Mouse (Mus musculus) G1E-ER4 (cell line): Measurements from ENCODE around the gene Rint1. TPM values are rescaled to one million over a fixed set of nuclear protein-coding genes. Genes with fewer than 3 reads are reported as not detected.

Experiments used
- GATA1 ChIP-seq: IDR thresholded peaks from one replicate; pipeline ENCODE4 v1.8.0; 2012; ENCODE audit warnings: low read length, inconsistent platforms
- polyA plus RNA-seq: library from polyadenylated mRNA; stranded (reverse); fragments of >175 nt; gene quantifications from 2 replicates; pipeline ENCODE4 v1.2.3, GENCODE M21; 2012

Gene Rint1
- polyA plus RNA-seq, result 8.3 and 12.7 TPM in 2 replicates

DNA sequence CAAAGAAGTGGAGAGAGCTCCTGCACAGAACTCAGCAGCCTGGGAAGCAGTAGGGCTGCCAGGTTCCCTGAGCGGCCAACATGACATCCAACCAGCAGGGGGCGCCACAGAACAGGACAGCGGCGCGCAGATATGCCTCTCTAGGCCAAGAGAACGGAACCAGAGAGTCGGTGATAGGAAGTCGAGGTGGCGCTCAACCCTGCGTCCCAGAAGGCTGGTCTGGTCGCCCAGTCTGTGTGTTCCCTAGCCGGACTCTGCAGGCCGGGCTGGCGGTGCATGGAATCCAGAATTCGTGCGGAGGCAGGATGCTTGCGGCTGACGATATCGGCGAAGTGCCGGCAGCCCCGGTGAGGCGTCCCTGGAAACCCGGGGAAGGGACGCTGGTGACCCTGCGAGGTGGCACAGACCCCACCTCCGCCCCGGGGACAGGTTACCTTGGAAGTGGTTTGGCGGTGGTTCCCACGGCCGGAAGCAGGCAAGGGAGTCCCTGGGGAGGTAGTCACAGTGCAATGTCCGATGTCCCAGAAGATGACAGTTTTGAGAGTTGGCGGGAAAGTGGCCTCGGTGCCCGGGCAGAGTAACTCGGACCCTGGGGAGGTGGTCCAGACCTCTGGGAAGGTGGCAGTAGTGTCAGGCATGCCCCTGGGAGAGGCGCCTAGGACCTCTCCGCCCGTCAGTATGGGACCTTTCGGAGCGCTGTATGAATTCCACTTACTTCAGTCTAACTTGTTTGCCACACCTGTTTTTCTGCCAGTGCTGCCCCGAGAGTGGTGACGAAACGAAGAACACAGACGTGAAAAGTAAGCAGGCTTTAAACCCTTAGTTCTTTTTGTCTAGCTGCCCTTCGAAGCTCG lies at the start of gene Rint1:
TSS of gene Rint1 (plus strand) at position 176 of the 854 bp plus-strand sequence.
- no peak for TF ChIP-seq GATA1

- no peak for TF ChIP-seq GATA1
Measured at GRCm38 (mm10) chr5:23743261-23743660, 44.2 kb upstream of the Rint1 start.

DNA sequence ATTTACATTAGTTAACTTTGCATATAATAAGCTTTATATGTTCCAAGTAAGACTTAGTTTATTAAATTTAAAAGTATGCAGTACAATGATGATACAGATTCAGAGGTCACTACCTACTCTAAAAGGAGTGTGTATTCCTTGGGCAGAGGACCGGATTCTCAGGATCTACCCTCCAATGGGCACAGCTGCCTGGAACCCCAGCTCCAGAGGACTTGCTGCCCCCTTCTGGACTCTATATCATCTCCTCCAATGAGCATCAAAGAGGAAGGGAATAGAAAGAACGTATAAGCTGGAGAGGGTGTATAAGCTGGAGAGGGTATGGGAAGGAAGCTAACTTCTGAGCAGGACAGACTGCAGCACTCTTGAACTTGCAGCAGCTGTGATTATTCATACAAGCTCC lies 37.6 kb upstream of the Rint1 start:
- TF ChIP-seq GATA1, result no peak

- TF ChIP-seq GATA1, result no peak
Measured at GRCm38 (mm10) chr5:23755591-23755990, 31.9 kb upstream of the Rint1 start.

GRCm38 (mm10) chr5:23756368-23756767 lies 31.1 kb upstream of the Rint1 start:
- no peak for TF ChIP-seq GATA1

DNA sequence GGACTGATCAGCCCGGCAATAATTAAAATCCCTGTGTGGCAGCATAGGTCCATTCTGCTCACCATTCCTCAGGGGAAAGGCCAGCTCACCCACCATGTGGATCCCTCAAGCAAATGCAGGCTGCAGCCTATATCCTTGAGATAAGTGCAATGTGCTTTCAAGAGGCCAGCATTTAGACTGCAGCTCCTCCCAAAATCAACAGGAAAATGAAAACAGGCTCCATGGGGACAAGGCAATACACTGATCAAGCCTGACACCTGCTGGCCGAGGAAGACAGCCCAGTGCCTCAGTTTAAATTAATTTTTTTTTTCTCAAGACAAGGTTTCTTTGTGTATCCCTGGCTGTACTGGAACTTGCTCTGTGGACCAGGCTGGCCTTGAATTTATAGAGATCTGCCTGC lies 28.9 kb upstream of the Rint1 start:
- no peak for TF ChIP-seq GATA1

DNA sequence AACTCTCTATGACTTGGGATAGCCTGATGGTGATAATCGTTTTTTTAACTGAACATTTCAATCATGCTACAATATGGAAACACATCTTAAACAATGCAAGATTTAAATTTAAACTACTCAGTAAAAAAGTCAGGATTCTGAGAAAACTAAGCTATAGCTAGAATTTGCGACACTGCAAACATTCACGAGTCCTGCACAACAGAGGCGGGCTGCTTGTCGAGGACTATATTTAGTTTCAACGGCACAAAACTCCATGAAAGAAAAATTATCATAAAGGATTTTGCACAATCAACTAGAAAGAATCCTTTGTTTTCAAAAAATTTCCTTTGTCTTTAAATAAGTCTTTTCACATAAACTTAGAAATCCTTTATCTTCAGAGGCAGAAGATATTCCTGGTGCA lies 25.0 kb upstream of the Rint1 start:
- no peak for TF ChIP-seq GATA1

DNA sequence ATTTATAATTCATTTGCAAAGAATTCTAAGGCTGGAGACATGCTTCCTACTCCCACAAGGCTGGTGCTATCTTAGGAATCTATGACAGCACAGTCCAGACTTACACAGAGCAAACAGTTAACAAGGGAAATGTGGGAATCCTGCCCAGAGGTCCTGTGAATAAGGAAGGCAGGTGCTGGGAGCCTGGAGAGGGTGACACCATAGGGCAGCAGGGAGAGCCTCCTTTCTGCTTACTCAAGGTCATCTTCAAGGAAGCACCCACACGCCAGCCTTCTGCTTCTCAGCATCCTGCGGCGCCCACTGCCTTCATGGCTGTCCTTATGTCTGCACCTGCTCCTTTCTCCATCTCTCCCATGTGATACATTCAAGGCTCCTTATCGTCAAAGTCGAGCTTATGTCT lies 23.0 kb upstream of the Rint1 start:
- TF ChIP-seq GATA1, result no peak

DNA sequence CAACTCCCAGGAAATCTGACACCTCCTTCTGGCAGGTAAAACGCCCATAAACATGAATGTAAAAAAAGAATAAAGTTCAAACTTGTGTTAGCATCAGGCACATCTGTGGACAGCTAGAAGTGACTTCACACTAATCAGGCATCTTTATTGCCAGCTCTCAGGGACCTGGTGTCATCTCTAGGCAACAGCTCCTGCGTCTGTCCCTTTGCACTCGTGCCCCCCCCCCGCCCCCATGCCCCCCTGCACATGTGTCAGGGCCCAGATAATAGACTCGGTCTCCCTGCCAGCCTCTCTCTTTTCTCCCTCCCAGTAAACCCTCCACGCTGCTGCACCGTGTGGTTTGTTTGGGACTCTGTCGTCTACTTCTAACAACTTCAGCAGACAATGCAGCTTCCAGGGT lies 16.4 kb upstream of the Rint1 start:
- TF ChIP-seq GATA1, result no peak

- no peak for TF ChIP-seq GATA1
Measured at GRCm38 (mm10) chr5:23774186-23774585, 13.3 kb upstream of the Rint1 start.

DNA sequence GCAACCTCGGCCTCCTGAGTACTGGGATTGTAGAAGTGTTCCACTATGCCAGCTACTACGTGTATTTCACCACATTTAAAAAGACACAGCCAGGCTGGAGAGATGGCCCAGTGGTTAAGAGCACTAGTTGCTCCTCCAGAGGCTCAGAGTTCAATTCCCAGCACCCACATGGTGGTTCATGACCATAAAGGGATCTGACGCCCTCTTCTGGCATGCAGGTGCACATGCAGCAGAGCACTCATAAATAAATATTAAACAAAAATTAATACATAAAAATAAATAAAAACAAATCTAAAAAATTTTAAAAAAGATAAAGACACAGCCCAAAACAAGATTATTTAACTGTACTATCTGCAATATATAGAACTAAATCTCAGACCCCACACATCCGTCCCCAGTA lies 7.0 kb upstream of the Rint1 start:
- no peak for TF ChIP-seq GATA1

DNA sequence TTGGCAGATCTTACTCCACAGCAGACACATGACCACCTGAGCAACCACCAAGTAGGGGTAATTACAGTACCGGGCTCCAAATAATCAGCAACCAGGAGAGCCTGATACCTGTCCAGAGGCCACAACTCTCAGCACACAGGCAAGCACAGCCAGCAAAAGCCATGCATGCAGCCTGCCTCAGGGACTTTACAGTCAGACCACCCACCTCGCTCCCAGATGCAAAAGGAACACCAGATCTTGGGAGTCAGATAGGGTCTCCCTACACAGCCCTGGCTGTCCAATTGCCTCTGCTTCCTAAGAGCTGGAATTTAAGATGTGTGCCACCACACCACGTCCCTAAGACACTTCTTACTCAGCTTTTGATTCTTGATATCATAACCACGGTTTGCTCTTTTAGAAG lies 6.3 kb upstream of the Rint1 start:
- TF ChIP-seq GATA1, result no peak

DNA sequence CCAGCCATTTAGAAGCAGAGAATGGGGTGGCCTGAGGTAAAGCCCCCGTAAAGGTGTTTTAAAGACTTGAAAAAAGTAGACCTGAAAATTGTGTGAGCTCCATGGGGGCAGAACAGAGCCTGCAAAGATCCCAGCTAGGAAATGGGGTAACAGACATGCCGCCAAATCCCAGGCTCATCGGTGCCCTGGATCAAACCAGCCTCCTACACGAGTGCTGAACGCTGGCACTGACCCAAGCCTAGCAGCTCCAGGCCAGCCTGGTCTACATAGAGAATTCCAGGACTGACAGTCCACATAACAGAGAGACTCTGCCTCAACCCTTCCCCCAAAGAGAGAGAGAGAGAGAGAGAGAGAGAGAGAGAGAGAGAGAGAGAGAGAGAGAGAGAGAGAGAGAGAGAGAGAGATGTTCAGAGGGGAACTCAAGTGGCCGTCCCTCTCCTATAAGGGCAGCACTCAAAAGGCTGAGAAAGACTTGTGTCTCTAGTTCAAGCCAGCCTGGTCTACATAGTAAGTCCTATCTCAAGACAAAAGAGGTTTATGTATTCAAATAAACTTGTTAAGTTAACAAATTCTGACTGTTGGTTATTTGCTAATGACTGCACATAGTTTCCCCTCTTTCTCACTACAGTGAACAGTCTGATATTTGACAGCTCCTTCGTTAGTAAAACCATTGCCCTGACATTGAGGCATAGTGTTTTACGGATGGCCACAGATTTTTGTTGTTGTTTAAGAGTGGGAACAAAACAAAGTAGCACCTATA lies 5.3 kb upstream of the Rint1 start:
- no peak for TF ChIP-seq GATA1

GRCm38 (mm10) chr5:23782931-23783877 lies 4.3 kb upstream of the Rint1 start, which contains the start of gene Pus7:
Gene Pus7 (minus strand): TSS chr5:23783711.
- TF ChIP-seq GATA1, result no peak

- TF ChIP-seq GATA1, result no peak
Measured at GRCm38 (mm10) chr5:23788390-23788830, 899 bp downstream of the Rint1 start.
